Mouse (Mus musculus) forebrain, embryonic 10.5 days (tissue): ENCODE results near the gene Klhl25. TPM values are rescaled to one million over a fixed set of nuclear protein-coding genes. Genes with fewer than 3 reads are reported as not detected.
"Not testable (repeated sequence)": the region's sequence is repeated elsewhere in the genome, so short reads cannot be mapped to it uniquely, and the experiment has no call there.

ENCODE experiments used
- DNase-seq: peaks from one replicate; pipeline ENCODE4 v3.0.0-alpha.2; 2017; ENCODE audit warnings: low spot score; ENCODE audit errors: extremely low spot score
- H3K27ac ChIP-seq: fragments of 300-500 bp; sonication (generic); 2 replicates; pipeline ENCODE4 v1.5.1; 2016; ENCODE audit warnings: mild to moderate bottlenecking
- H3K27me3 ChIP-seq: fragments of 300-500 bp; sonication (generic); 2 replicates; pipeline ENCODE4 v1.6.1; 2016; ENCODE audit warnings: mild to moderate bottlenecking; ENCODE audit not compliant: poor library complexity, severe bottlenecking
- H3K36me3 ChIP-seq: fragments of 300-500 bp; sonication (generic); replicated peaks from 2 replicates; pipeline ENCODE4 v1.6.1; 2016; ENCODE audit warnings: mild to moderate bottlenecking, moderate library complexity
- H3K4me1 ChIP-seq: fragments of 300-500 bp; sonication (generic); 2 replicates; pipeline ENCODE4 v1.6.1; 2016
- H3K4me3 ChIP-seq: fragments of 300-500 bp; sonication (generic); 2 replicates; pipeline ENCODE4 v1.5.1; 2016; ENCODE audit warnings: mild to moderate bottlenecking, moderate library complexity
- H3K9me3 ChIP-seq: fragments of 300-500 bp; sonication (generic); 2 replicates; pipeline ENCODE4 v1.6.1; 2016; ENCODE audit warnings: mild to moderate bottlenecking, moderate library complexity
- WGBS: fragments of 180-500 bp; shearing (Covaris S2); methylation state at CpG from one replicate; pipeline ENCODE4 v1.1.7; 2016; 5-methylcytosine and 5-hydroxymethylcytosine counted together
- polyA plus RNA-seq: library from polyadenylated mRNA; unstranded; fragments of >200 nt; fragmentation: Nextera tagmentation; extraction: Ambion mirVana; gene quantifications from 2 replicates; pipeline ENCODE4 v1.2.1, GENCODE M21; 2016

Gene Klhl25
- polyA plus RNA-seq, 1 experiment from 2014 or later: 24.2 TPM

GRCm38 (mm10) chr7:75827357-75827756 is 20.8 kb upstream of the Klhl25 start:
- 0 out of 2 replicates have a peak, but pooled peaks cover 6% of the 10 kb centered on the region for H3K4me1 ChIP-seq
- DNase-seq: no peak
- no peaks in the 10 kb centered on the region for H3K9me3 ChIP-seq
- H3K27me3 ChIP-seq: no peaks in the 10 kb centered on the region
- H3K4me3 ChIP-seq: no peak overlapping the region
- WGBS: 89% methylated on average over 1 of the region's 1 CpGs
- H3K27ac ChIP-seq: no peak overlapping the region
- no peaks in the 10 kb centered on the region for H3K36me3 ChIP-seq

- Histone ChIP-seq H3K4me3 (no peak overlapping the region), H3K27ac (no peak overlapping the region), H3K9me3 (no peaks in the 10 kb centered on the region), H3K27me3 (no peaks in the 10 kb centered on the region), H3K4me1 (0 out of 2 replicates have a peak, but pooled peaks cover 6% of the 10 kb centered on the region), H3K36me3 (no peaks in the 10 kb centered on the region)
- 35% methylated on average over 10 of the region's 10 CpGs for WGBS
- peak; percentile 67 for DNase-seq
Measured at GRCm38 (mm10) chr7:75827850-75828249, 20.3 kb upstream of the Klhl25 start.

- Histone ChIP-seq H3K27me3 (no peaks in the 10 kb centered on the region), H3K36me3 (no peaks in the 10 kb centered on the region), H3K9me3 (no peaks in the 10 kb centered on the region), H3K4me3 (no peak overlapping the region), H3K27ac (no peak overlapping the region), H3K4me1 (0 out of 2 replicates have a peak, but pooled peaks cover 6% of the 10 kb centered on the region)
- no peak for DNase-seq
- 88% methylated on average over 5 of the region's 5 CpGs for WGBS
Measured at GRCm38 (mm10) chr7:75828536-75828935, 19.6 kb upstream of the Klhl25 start.

- Histone ChIP-seq H3K36me3 (no peaks in the 10 kb centered on the region), H3K9me3 (no peaks in the 10 kb centered on the region), H3K27me3 (no peaks in the 10 kb centered on the region), H3K27ac (no peak overlapping the region), H3K4me1 (0 out of 2 replicates have a peak, but pooled peaks cover 6% of the 10 kb centered on the region), H3K4me3 (no peak overlapping the region)
- 72% methylated on average over 6 of the region's 6 CpGs for WGBS
- DNase-seq: no peak
Measured at GRCm38 (mm10) chr7:75830251-75831060, 17.7 kb upstream of the Klhl25 start.

GRCm38 (mm10) chr7:75833960-75834359 is 14.2 kb upstream of the Klhl25 start:
- not testable (repeated sequence) for H3K4me3 ChIP-seq, H3K4me1 ChIP-seq, H3K27me3 ChIP-seq, H3K27ac ChIP-seq, H3K36me3 ChIP-seq, H3K9me3 ChIP-seq, DNase-seq
- WGBS: 75% methylated on average over 3 of the region's 4 CpGs

GRCm38 (mm10) chr7:75834932-75835631 is 13.0 kb upstream of the Klhl25 start:
- H3K4me1 ChIP-seq, DNase-seq, H3K27me3 ChIP-seq, H3K36me3 ChIP-seq, H3K9me3 ChIP-seq, H3K4me3 ChIP-seq, H3K27ac ChIP-seq: not testable (repeated sequence)
- 93% methylated on average over 3 of the region's 6 CpGs for WGBS

- H3K9me3 ChIP-seq: no peaks in the 10 kb centered on the region
- 88% methylated on average over 4 of the region's 4 CpGs for WGBS
- H3K36me3 ChIP-seq: no peaks in the 10 kb centered on the region
- H3K27ac ChIP-seq: no peak overlapping the region
- H3K4me3 ChIP-seq: no peak overlapping the region
- DNase-seq: no peak
- H3K27me3 ChIP-seq: no peaks in the 10 kb centered on the region
- no peaks in the 10 kb centered on the region for H3K4me1 ChIP-seq
Measured at GRCm38 (mm10) chr7:75840071-75840470, 8.0 kb upstream of the Klhl25 start.

- Histone ChIP-seq H3K36me3 (no peaks in the 10 kb centered on the region), H3K9me3 (no peaks in the 10 kb centered on the region), H3K4me1 (peaks cover under 1% of the 10 kb centered on the region; the same call in 1 of the 2 replicates), H3K27me3 (no peaks in the 10 kb centered on the region), H3K4me3 (no peak overlapping the region), H3K27ac (no peak overlapping the region)
- 80% methylated on average over 3 of the region's 3 CpGs for WGBS
- DNase-seq: no peak
Measured at GRCm38 (mm10) chr7:75842306-75842705, 5.8 kb upstream of the Klhl25 start.

GRCm38 (mm10) chr7:75845936-75846335 is 2.2 kb upstream of the Klhl25 start:
- Histone ChIP-seq H3K9me3 (no peaks in the 10 kb centered on the region), H3K36me3 (peaks cover under 1% of the 10 kb centered on the region), H3K27ac (no peak overlapping the region), H3K4me3 (no peak overlapping the region), H3K4me1 (peaks cover 24% of the 10 kb centered on the region), H3K27me3 (no peaks in the 10 kb centered on the region)
- 91% methylated on average over 1 of the region's 1 CpGs for WGBS
- no peak for DNase-seq

GRCm38 (mm10) chr7:75846942-75847341 is 1.2 kb upstream of the Klhl25 start:
- WGBS: 48% methylated on average over 7 of the region's 7 CpGs

GRCm38 (mm10) chr7:75847489-75847888 is 621 bp upstream of the Klhl25 start:
- H3K27me3 ChIP-seq: no peaks in the 10 kb centered on the region
- 18% methylated on average over 6 of the region's 6 CpGs for WGBS
- DNase-seq: no peak

More at GRCm38 (mm10) chr7:75846942-75847341, 1.2 kb upstream of the Klhl25 start:
- peaks cover 11% of the 10 kb centered on the region for H3K36me3 ChIP-seq
- H3K4me3 ChIP-seq: no peak overlapping the region
- no peaks in the 10 kb centered on the region for H3K9me3 ChIP-seq
- DNase-seq: no peak
- no peaks in the 10 kb centered on the region for H3K27me3 ChIP-seq
- H3K4me1 ChIP-seq: peaks cover 34% of the 10 kb centered on the region
- H3K27ac ChIP-seq: no peak overlapping the region

GRCm38 (mm10) chr7:75848776-75849670 is 913 bp downstream of the Klhl25 start:
- WGBS: 3% methylated on average over 25 of the region's 25 CpGs
- H3K4me1 ChIP-seq: peaks cover 55% of the 10 kb centered on the region

More at GRCm38 (mm10) chr7:75847489-75847888, 621 bp upstream of the Klhl25 start:
- Histone ChIP-seq H3K4me3 (peak overlapping the region; percentile 87), H3K36me3 (peaks cover 16% of the 10 kb centered on the region), H3K9me3 (no peaks in the 10 kb centered on the region), H3K4me1 (peaks cover 40% of the 10 kb centered on the region), H3K27ac (peak overlapping the region; percentile 95)

More at GRCm38 (mm10) chr7:75848776-75849670, 913 bp downstream of the Klhl25 start:
- Histone ChIP-seq H3K27ac (peak overlapping the region; percentile 95), H3K27me3 (no peaks in the 10 kb centered on the region), H3K4me3 (peak overlapping the region; percentile 87), H3K36me3 (peaks cover 18% of the 10 kb centered on the region), H3K9me3 (no peaks in the 10 kb centered on the region)
- DNase-seq: peak; percentile 46
